Mouse (Mus musculus): ENCODE measurements around the gene Prrx2. TPM values are rescaled to one million over a fixed set of nuclear protein-coding genes. Genes with fewer than 3 reads are reported as not detected.

The Prrx2 gene
- polyA plus RNA-seq, 1 experiment from 2014 or later, result 2.9 TPM

DNA sequence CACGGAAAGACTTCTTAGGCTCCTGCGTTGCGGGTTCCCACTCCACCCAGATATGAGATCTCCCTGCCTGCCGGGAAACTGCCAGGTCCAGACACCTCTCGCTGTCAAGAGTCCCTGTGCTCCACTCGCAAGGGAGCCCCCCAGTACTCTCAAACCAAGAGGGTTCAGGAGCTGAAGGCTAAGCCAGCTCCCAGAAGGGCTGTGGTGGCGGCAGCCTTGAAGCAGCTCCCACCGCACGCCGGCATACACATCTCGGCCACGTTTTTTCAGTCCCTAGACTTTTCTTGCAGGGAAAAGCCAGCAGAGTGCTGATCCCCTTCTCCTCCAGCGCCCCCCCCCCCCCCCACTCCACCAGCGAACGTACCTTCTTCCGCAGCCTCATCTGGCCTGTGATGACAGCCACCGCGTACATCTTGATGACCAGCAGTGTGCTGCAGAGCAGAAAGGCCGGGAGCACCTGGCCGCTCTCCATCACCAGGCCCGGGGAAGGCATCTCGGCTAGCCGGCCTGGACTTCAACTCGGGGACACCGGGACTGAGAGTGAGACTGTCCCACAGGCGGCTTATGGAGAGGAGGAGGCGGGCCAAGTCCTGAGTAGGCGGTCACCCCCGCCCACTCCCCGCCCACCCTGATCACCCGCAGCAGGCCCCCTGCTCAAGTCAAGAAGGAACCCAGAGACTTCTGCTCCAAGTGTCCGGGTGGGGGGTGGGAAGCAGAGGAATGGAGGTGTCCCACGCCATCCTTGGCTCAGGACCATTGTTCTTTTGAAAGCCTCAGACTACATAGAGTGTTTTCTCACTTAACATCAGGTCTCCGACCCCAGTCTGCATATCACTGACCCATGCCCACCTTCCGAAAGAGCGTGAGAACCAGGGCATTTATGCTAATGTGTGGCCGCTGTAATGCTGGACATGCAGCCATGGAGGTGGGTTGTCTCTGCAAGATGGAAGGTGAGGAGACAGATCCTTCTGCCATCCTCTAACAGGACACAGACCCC lies 68.3 kb downstream of the Prrx2 start:
- DNase-seq (ENCODE audit: low spot score), result peak; percentile 27
- ATAC-seq, result peak; percentile 44; the same call in 1 of the 2 replicates
- peak overlapping the region; percentile 54 for H3K9ac ChIP-seq (ENCODE audit: low read length)
- WGBS, result 12% methylated on average over 36 of the region's 37 CpGs
- H3K4me2 ChIP-seq (ENCODE audit: low read length), result peak overlapping the region; percentile 54
- peak overlapping the region; percentile 26 for H3K4me3 ChIP-seq (ENCODE audit: low read depth, low read length)
- H3K27me3 ChIP-seq (replicated peaks; ENCODE audit: control insufficient read depth, insufficient read depth, low read length), result no peaks in the 10 kb centered on the region; the same call in 1 of the 2 replicates
- H3K27ac ChIP-seq (ENCODE audit: low read depth, low read length), result no peak overlapping the region
- no peaks in the 10 kb centered on the region for H3K36me3 ChIP-seq (ENCODE audit: control insufficient read depth, insufficient read depth, low read length)
- no peaks in the 10 kb centered on the region for H3K9me3 ChIP-seq (replicated peaks; ENCODE audit: control insufficient read depth, low read length)
- H3K4me1 ChIP-seq (ENCODE audit: control insufficient read depth, insufficient read depth, low read length), result peaks cover 3% of the 10 kb centered on the region; the same call in 1 of the 2 replicates

DNA sequence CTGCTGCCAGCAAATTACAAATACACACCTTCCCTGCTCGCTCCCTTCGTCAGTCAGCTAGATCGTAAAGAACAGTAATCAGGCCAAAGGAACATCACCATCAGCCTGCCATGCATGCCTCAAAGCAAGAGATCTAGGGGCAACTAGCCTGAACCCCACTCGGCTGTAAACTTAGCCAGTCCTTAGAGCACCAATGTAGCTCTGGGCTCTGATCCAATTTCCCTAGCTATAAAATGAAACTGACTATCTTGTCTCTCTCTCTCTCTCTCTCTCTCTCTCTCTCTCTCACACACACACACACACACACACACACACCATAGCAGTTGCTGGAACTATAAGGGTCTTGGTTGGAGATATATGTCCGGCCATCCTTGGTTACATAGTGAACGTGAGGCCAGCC lies 69.5 kb downstream of the Prrx2 start:
- Histone ChIP-seq H3K4me1 (ENCODE audit: control insufficient read depth, insufficient read depth, low read length) (peaks cover 3% of the 10 kb centered on the region; the same call in 1 of the 2 replicates), H3K9me3 (replicated peaks; ENCODE audit: control insufficient read depth, low read length) (no peaks in the 10 kb centered on the region), H3K36me3 (ENCODE audit: control insufficient read depth, insufficient read depth, low read length) (no peaks in the 10 kb centered on the region), H3K27ac (ENCODE audit: low read depth, low read length) (no peak overlapping the region), H3K27me3 (replicated peaks; ENCODE audit: control insufficient read depth, insufficient read depth, low read length) (no peaks in the 10 kb centered on the region; the same call in 1 of the 2 replicates), H3K9ac (ENCODE audit: low read length) (no peak overlapping the region), H3K4me2 (ENCODE audit: low read length) (no peak overlapping the region), H3K4me3 (ENCODE audit: low read depth, low read length) (no peak overlapping the region)
- no peak for DNase-seq (ENCODE audit: low spot score)
- WGBS, result 87% methylated on average over 6 of the region's 6 CpGs
- ATAC-seq, result no peak

DNA sequence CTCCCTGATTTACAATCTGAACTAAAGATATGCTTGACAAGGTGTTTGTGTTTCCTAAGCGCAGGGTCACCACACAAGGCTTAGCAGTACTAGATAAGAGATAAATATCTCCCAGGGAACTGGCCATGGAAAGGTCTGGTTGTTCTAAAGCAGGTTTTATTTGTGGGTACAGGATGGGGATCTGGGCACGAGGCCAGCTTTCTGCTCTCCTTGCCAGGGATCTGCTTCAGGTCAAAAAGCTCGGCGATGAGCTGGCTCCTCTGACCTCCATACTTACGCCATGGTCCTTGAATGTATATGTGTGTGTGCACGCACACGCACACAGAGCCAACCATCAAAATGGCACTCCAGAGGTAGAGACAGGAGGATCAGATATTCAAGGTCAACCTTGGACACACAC lies 70.2 kb downstream of the Prrx2 start:
- Histone ChIP-seq H3K9me3 (replicated peaks; ENCODE audit: control insufficient read depth, low read length) (no peaks in the 10 kb centered on the region), H3K27me3 (replicated peaks; ENCODE audit: control insufficient read depth, insufficient read depth, low read length) (no peaks in the 10 kb centered on the region; the same call in 1 of the 2 replicates), H3K4me2 (ENCODE audit: low read length) (no peak overlapping the region), H3K4me3 (ENCODE audit: low read depth, low read length) (no peak overlapping the region), H3K36me3 (ENCODE audit: control insufficient read depth, insufficient read depth, low read length) (no peaks in the 10 kb centered on the region), H3K4me1 (ENCODE audit: control insufficient read depth, insufficient read depth, low read length) (peaks cover 3% of the 10 kb centered on the region; the same call in 1 of the 2 replicates), H3K9ac (ENCODE audit: low read length) (no peak overlapping the region), H3K27ac (ENCODE audit: low read depth, low read length) (no peak overlapping the region)
- WGBS, result 82% methylated on average over 7 of the region's 7 CpGs
- no peak for DNase-seq (ENCODE audit: low spot score)
- ATAC-seq, result no peak

DNA sequence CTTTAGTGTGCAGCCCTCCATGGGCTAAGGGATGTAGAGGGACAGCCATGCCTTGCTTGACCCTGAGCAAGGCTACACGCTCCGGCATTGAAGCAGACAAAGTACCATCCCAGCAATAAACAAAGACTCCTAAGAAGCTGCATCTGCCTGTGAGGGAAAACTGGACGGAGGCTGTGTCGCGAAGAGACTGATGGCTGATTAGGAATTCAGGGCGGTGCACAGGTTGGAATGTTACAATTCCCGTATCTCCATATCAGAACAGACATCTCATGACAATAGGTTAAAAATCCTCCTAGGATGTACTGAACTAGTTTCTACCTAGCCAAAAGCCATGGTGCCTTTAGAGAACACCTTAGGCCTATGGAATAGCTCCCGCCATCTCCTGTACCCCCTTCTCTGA lies 71.1 kb downstream of the Prrx2 start:
- Histone ChIP-seq H3K4me3 (ENCODE audit: low read depth, low read length) (no peak overlapping the region), H3K9me3 (replicated peaks; ENCODE audit: control insufficient read depth, low read length) (no peaks in the 10 kb centered on the region), H3K27me3 (replicated peaks; ENCODE audit: control insufficient read depth, insufficient read depth, low read length) (no peaks in the 10 kb centered on the region; the same call in 1 of the 2 replicates), H3K36me3 (ENCODE audit: control insufficient read depth, insufficient read depth, low read length) (no peaks in the 10 kb centered on the region), H3K4me2 (ENCODE audit: low read length) (no peak overlapping the region), H3K9ac (ENCODE audit: low read length) (no peak overlapping the region), H3K27ac (ENCODE audit: low read depth, low read length) (no peak overlapping the region), H3K4me1 (ENCODE audit: control insufficient read depth, insufficient read depth, low read length) (peaks cover 3% of the 10 kb centered on the region; the same call in 1 of the 2 replicates)
- DNase-seq (ENCODE audit: low spot score), result no peak
- WGBS, result 85% methylated on average over 8 of the region's 8 CpGs
- ATAC-seq, result no peak

DNA sequence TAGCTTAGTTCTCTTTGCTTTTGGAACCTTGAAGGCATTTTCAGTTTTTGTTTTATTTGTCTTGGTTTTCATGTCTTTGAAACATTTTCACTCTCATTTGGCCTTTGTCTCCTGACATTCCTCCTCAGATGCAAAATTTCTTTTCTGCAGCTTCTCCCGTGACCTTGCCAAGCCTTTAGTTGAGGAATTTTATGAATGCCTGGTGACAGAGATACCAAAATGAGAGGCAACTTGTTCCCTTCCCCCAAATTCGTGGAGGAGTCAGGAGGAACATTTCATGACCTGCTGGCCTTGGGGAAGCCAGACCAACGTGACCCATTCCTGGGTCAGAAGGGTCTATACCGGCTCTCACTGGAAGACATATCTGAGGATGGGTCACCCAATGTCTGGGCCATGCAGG lies 71.9 kb downstream of the Prrx2 start:
- no peaks in the 10 kb centered on the region for H3K9me3 ChIP-seq (replicated peaks; ENCODE audit: control insufficient read depth, low read length)
- no peaks in the 10 kb centered on the region for H3K36me3 ChIP-seq (ENCODE audit: control insufficient read depth, insufficient read depth, low read length)
- H3K4me1 ChIP-seq (ENCODE audit: control insufficient read depth, insufficient read depth, low read length), result peaks cover 3% of the 10 kb centered on the region; the same call in 1 of the 2 replicates
- H3K4me3 ChIP-seq (ENCODE audit: low read depth, low read length), result no peak overlapping the region
- no peak for ATAC-seq
- H3K9ac ChIP-seq (ENCODE audit: low read length), result no peak overlapping the region
- H3K27me3 ChIP-seq (replicated peaks; ENCODE audit: control insufficient read depth, insufficient read depth, low read length), result no peaks in the 10 kb centered on the region; the same call in 1 of the 2 replicates
- WGBS, result 89% methylated on average over 4 of the region's 4 CpGs
- no peak for DNase-seq (ENCODE audit: low spot score)
- no peak overlapping the region for H3K4me2 ChIP-seq (ENCODE audit: low read length)
- H3K27ac ChIP-seq (ENCODE audit: low read depth, low read length), result no peak overlapping the region

DNA sequence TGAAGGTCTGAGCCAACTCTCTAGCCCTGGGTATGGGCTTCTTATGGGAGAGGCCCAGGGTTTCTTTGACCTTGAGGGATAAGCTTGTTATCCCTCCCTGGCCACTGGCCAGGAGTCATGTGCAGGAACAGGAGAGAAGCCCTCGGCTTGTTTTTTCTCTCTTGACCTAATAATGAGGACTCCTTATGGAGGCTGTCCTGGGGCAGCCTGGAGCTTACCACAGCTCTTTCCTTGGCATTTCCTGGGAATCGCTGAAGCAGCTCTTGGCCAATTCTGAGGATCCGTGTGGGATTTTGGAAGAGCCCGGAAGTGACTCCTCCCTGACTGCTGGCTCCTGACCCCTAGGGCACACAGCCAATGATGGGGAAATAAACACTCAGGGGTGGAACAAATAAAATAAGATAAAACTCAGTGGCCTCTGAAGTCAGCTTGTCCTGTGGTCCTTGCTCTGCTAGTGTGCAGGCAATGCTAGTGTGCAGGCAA lies 77.6 kb downstream of the Prrx2 start:
- WGBS, result 69% methylated on average over 4 of the region's 4 CpGs
- no peak for ATAC-seq
- no peaks in the 10 kb centered on the region for H3K4me1 ChIP-seq (ENCODE audit: control insufficient read depth, insufficient read depth, low read length)

DNA sequence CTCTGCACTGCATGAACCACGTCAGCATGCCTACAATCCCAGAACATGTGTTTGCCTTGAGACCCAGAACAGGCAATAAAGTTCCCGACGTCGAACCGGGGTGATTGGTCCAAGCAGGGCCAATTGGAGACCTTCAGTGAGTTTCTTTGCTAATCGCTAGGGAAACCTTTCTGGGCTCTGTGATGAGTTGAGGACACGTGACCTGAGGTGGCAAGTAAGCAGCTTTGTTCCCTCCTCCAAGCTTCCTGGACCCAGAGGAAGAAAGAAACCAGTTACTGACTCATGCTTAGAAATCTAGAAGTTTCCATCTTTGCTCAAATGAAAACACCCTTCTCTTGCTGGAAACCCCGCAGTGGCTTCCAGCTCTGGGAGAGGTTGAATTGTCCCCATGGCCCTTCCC lies 78.2 kb downstream of the Prrx2 start:
- no peak for DNase-seq (ENCODE audit: low spot score)
- Histone ChIP-seq H3K36me3 (ENCODE audit: control insufficient read depth, insufficient read depth, low read length) (no peaks in the 10 kb centered on the region), H3K4me1 (ENCODE audit: control insufficient read depth, insufficient read depth, low read length) (no peaks in the 10 kb centered on the region), H3K9me3 (replicated peaks; ENCODE audit: control insufficient read depth, low read length) (no peaks in the 10 kb centered on the region), H3K4me3 (ENCODE audit: low read depth, low read length) (no peak overlapping the region), H3K27me3 (replicated peaks; ENCODE audit: control insufficient read depth, insufficient read depth, low read length) (no peaks in the 10 kb centered on the region), H3K27ac (ENCODE audit: low read depth, low read length) (no peak overlapping the region), H3K4me2 (ENCODE audit: low read length) (no peak overlapping the region), H3K9ac (ENCODE audit: low read length) (no peak overlapping the region)
- 89% methylated on average over 8 of the region's 8 CpGs for WGBS
- ATAC-seq, result no peak

More for the DNA sequence above, 77.6 kb downstream of the Prrx2 start:
- H3K9ac ChIP-seq (ENCODE audit: low read length), result no peak overlapping the region
- H3K4me2 ChIP-seq (ENCODE audit: low read length), result no peak overlapping the region
- H3K4me3 ChIP-seq (ENCODE audit: low read depth, low read length), result no peak overlapping the region
- no peaks in the 10 kb centered on the region for H3K9me3 ChIP-seq (replicated peaks; ENCODE audit: control insufficient read depth, low read length)
- H3K27ac ChIP-seq (ENCODE audit: low read depth, low read length), result no peak overlapping the region
- H3K27me3 ChIP-seq (replicated peaks; ENCODE audit: control insufficient read depth, insufficient read depth, low read length), result no peaks in the 10 kb centered on the region
- no peaks in the 10 kb centered on the region for H3K36me3 ChIP-seq (ENCODE audit: control insufficient read depth, insufficient read depth, low read length)
- DNase-seq (ENCODE audit: low spot score), result no peak

DNA sequence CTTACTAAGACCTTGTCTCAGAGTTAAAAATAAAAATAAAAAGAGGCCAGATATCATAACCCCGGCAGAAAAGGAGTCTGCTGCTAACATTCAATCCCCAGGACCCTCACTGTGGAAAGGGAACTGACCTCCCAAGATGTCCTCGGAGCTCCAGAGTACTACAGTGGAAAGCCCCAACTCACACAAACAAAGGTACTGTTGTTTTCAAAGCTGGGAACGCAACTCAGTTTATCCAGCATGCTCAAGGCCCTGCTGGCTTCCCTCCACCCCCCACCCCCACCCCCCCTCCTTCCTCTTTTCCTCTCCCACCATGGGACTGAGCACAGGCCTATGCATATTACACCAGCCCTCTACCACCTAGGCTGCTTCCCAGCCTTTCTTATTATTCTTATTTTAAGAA lies 80.1 kb downstream of the Prrx2 start:
- Histone ChIP-seq H3K4me3 (ENCODE audit: low read depth, low read length) (no peak overlapping the region), H3K9me3 (replicated peaks; ENCODE audit: control insufficient read depth, low read length) (no peaks in the 10 kb centered on the region), H3K27me3 (replicated peaks; ENCODE audit: control insufficient read depth, insufficient read depth, low read length) (no peaks in the 10 kb centered on the region), H3K9ac (ENCODE audit: low read length) (no peak overlapping the region), H3K36me3 (ENCODE audit: control insufficient read depth, insufficient read depth, low read length) (no peaks in the 10 kb centered on the region), H3K4me1 (ENCODE audit: control insufficient read depth, insufficient read depth, low read length) (no peaks in the 10 kb centered on the region), H3K27ac (ENCODE audit: low read depth, low read length) (no peak overlapping the region), H3K4me2 (ENCODE audit: low read length) (no peak overlapping the region)
- 15% methylated on average over 3 of the region's 3 CpGs for WGBS
- DNase-seq (ENCODE audit: low spot score) (no peak), ATAC-seq (no peak)

DNA sequence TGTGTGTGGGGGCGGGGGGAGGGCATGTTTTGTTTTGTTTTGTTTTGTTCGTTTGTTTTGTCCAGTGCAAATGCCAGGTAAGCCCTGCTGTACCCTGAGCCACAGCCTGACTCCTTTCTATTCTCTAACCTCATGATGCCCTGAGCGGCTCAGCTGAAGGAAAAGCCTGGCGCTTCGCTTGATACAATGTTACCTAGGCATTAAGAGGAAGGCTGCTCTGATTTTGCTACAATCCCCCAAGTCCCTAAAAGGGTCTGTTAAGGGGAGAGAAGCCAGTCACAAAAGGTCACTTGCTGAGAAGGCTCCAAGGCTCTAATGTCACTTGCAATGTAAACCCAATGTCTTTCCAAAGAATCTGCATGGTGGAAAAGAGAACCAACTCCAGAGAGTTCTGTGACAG lies 80.6 kb downstream of the Prrx2 start:
- ATAC-seq (no peak), DNase-seq (ENCODE audit: low spot score) (no peak)
- no peaks in the 10 kb centered on the region for H3K27me3 ChIP-seq (replicated peaks; ENCODE audit: control insufficient read depth, insufficient read depth, low read length)
- H3K36me3 ChIP-seq (ENCODE audit: control insufficient read depth, insufficient read depth, low read length), result no peaks in the 10 kb centered on the region
- H3K4me3 ChIP-seq (ENCODE audit: low read depth, low read length), result no peak overlapping the region
- H3K4me1 ChIP-seq (ENCODE audit: control insufficient read depth, insufficient read depth, low read length), result no peaks in the 10 kb centered on the region
- whole genome bisulfite sequencing, result 70% methylated on average over 5 of the region's 5 CpGs
- H3K9ac ChIP-seq (ENCODE audit: low read length), result no peak overlapping the region
- 0 out of 2 replicates have a peak overlapping the region, but pooled peaks have one; percentile 9 for H3K27ac ChIP-seq (ENCODE audit: low read depth, low read length)
- no peaks in the 10 kb centered on the region for H3K9me3 ChIP-seq (replicated peaks; ENCODE audit: control insufficient read depth, low read length)
- no peak overlapping the region for H3K4me2 ChIP-seq (ENCODE audit: low read length)
